In genomic region chr5:124812466-124812865, GRCm38 (mm10) we compare ENCODE assay signal across 15 mouse cellular contexts.
"Had no signal": no experiment of that assay in that cellular context is flagged by ENCODE, and none has a peak within 500 bp of the region (broad histone marks: within the 10 kb centered on the region; RNA-seq: fewer than 3 reads in every experiment).

No protein-coding gene starts in this region.

- H3K27ac ChIP-seq: lung, embryonic 15.5 days; macrophage; midbrain, embryonic 13.5 days; midbrain, embryonic 15.5 days; neural tube, embryonic 12.5 days; stomach, embryonic 15.5 days; stomach, postnatal 0 days had no signal

- DNase-seq: lung, adult 2 months; lung, postnatal 14 days; lung, postnatal 36 days; right cerebral cortex, postnatal 14 days; thymus, adult 2 months; thymus, postnatal 25 days; thymus, postnatal 4 days had no signal

- H3K4me3 ChIP-seq: lung, embryonic 15.5 days; megakaryocyte, embryonic 14.5 days; midbrain, embryonic 13.5 days; midbrain, embryonic 15.5 days; neural tube, embryonic 12.5 days; stomach, embryonic 15.5 days had no signal
